Mouse (Mus musculus) left cerebral cortex, adult 11 months (tissue): ENCODE measurements around the gene Med22.
A peak's percentile ranks its signal among the peaks of the same experiment; 100 is the strongest.
"Not testable (repeated sequence)": the region's sequence is repeated elsewhere in the genome, so short reads cannot be mapped to it uniquely, and the experiment has no call there.

ENCODE experiments used
- DNase-seq: peaks from one replicate; pipeline ENCODE4 v3.0.0; 2022; ENCODE audit warnings: low spot score

Gene Med22

GRCm38 (mm10) chr2:26915927-26916728, 5.7 kb upstream of the Med22 start, which contains the start of the genes Surf2 and Surf1:
Gene Surf2 (plus strand): TSS chr2:26916367.
Gene Surf1 (minus strand): TSS chr2:26916530.
- peak; percentile 76 for DNase-seq

- no peak for DNase-seq
These were observed 3.9 kb upstream of the Med22 start for GRCm38 (mm10) chr2:26914148-26914941.

DNA sequence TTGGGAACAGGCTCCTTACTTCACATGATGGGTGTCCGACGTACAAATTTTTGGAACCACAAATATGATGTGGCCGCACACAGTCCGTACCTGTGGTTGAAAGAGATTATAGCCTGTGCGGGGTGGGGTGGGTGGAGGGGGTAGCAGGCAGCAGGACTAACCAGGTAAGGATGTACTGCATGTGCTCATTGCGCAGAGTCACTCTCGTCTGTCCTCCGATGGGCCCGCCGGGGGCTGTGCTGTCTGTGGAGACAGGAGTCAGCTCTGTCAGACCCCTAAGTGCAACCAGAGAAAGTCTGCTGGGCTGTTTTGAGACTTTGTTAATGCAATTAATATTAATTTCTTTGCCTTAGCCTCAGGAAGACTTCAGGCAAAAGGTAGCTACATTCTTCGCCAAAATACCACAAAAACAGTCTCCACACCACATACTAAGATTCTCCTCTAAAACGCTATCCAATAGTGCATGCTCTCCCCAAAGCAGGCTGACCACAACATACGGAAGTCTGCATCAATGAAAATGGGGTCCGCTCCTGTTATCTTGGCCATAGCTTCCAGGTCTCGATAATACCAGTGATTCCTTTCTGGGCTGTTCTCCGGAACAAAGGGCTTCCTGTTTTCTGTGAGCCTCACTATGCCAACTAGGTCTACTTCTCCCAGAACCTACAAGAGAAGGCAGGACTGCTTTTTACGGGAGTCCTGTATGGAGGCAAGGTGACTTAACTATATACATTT, 3.1 kb upstream of the Med22 start:
- DNase-seq, result no peak

DNA sequence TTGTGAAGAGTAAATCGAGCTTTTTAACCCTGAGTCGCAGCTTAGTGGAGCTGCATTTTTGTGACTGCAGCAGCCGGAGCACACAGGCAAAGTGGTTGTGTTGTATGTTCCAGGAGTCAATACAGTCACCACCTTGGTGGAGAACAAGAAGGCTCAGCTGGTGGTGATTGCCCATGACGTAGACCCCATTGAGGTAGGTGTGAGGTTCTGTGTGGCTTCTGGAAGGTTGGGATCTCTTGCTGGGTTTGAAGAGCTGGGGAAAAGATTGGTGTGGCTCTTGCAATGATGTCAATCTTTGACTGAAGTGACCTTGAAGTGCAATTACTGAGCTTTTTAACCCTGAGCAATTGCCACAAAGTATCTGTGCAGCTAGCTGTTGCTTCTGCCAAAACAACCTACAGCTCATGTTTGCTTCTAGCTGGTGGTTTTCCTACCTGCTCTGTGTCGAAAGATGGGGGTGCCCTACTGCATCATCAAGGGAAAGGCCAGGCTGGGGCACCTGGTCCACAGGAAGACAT, 1.8 kb upstream of the Med22 start:
- no peak for DNase-seq

- no peak for DNase-seq
These were observed 703 bp upstream of the Med22 start for GRCm38 (mm10) chr2:26910994-26911765.

DNA sequence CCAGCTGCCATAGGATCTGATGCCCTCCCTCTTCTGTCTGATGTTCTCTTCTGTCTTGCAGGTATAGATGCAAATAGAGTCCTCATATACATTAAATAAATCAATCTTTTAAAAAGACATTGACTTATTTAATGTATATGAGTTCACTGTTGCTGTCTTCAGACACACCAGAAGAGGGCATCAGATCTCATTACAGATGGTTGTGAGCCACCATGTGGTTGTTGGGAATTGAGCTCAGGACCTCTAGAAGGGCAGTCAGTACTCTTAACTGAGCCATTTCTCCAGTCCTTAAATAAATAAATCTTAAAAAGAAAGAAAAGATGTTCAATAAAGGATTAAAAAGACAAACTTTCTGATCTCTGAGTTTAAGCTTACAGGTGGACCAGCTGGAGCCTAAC, 1.1 kb downstream of the Med22 start:
- no peak for DNase-seq

DNA sequence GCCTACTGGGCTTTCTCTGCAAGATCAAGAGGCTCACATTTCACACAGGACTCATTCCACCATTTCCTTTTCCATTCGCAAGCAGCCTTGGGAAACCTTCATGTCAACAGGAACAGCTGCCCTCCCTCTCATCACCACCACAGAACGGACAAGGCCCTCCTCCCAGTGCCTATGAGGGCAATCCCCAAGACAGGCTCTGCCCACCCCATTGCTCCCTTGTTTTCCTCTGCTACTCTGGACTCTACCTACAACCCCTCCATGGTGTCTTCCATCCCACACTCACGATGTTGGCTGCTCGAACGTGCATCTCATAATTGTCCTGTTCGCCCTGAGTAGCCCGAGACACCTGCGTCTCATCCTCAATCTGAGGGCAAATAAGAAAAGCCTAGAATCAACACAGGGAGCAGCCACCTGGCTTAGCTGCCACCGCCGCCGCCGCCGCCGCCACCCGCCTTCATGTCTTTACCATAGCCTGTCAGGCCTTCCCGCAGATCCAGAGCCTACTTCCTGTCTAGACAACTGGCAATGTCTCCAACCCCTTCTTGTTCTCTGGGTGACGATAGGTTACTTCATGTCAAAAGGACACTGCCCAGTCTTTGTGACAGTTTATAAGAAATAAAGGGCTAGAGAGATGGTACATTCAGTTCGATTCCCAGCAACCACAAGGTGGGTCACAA, 1.6 kb downstream of the Med22 start:
- no peak for DNase-seq

GRCm38 (mm10) chr2:26907109-26907508, 3.4 kb downstream of the Med22 start:
- DNase-seq, result no peak

GRCm38 (mm10) chr2:26906431-26906830, 4.0 kb downstream of the Med22 start:
- DNase-seq, result no peak

DNA sequence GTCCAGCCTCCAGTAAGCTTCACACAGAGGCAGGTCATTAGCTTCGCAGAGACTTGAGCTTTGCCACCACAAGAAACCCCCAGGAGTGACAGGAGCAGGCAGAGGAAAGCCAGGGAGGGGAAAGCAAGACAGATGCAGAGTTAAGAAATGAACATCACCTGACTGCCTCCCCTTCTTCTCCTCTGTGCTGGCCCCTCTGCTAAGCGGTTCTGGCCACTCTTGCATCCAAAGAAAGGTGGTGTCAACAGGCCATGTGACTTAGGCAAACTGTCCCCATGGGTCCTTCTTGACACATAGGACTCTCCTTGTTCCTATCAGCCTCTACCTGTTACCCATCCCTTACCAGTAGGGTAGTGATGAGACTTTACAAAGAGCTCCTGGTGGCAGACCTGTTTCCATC, 4.5 kb downstream of the Med22 start:
- DNase-seq, result no peak

- DNase-seq, result no peak
These were observed 7.2 kb downstream of the Med22 start for GRCm38 (mm10) chr2:26903311-26903710.

- DNase-seq, result peak; percentile 95
These were observed 7.8 kb downstream of the Med22 start, which contains the start of gene Surf6 for GRCm38 (mm10) chr2:26902467-26903220. Gene Surf6 (minus strand): TSS chr2:26902879.

- no peak for DNase-seq
These were observed 8.6 kb downstream of the Med22 start for GRCm38 (mm10) chr2:26901834-26902400.

DNA sequence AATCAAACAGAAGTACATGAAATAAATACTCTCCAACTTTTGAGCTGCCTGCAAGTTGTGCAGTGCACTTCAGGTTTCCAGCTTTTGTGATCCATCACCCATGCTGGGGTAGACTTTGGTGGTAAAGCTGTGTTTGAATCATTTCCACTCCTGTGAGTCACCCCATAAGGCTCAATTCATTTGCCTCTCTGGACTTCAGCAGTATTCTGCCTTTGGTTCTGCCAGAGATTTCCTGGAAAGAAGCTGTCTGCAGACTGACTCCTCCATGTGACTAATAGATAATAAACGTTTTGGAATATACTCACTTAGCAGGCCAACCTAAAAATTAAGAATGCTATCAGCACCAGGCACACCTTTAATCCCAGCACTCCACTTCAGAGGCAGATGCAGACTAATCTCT, 9.7 kb downstream of the Med22 start:
- DNase-seq, result no peak

DNA sequence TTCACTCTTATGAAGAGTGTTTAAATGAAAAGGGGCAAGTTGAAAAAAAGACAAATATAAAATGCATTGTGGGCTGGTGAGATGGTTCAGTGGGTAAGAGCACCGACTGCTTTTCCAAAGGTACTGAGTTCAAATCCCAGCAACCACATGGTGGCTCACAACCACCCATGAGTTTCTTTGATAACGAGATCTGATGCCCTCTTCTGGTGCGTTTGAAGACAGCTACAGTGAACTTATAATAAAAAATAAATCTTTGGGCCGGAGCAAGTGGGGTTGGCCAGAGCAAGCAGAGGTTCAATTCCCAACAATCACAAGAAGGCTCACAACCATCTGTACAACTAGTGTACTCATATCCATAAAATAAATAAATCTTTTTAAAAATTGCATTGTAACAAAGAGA, 14.6 kb downstream of the Med22 start:
- DNase-seq, result no peak

GRCm38 (mm10) chr2:26886170-26886569, 24.3 kb downstream of the Med22 start:
- not testable (repeated sequence) for DNase-seq

- not testable (repeated sequence) for DNase-seq
These were observed 24.9 kb downstream of the Med22 start for GRCm38 (mm10) chr2:26885541-26885940.

- DNase-seq, result no peak
These were observed 31.9 kb downstream of the Med22 start for GRCm38 (mm10) chr2:26878571-26878970.

GRCm38 (mm10) chr2:26870666-26871065, 39.8 kb downstream of the Med22 start:
- no peak for DNase-seq

- no peak for DNase-seq
These were observed 45.6 kb downstream of the Med22 start, which contains the start of gene Abo for GRCm38 (mm10) chr2:26864879-26865278. Gene Abo (minus strand): TSS chr2:26864979.
